Mouse (Mus musculus): ENCODE measurements around the gene Tmem74b.

Tmem74b gene

GRCm38 (mm10) chr2:151742084-151742483 lies 40.3 kb downstream of the Tmem74b start:
- no peak for DNase-seq (ENCODE audit: low read depth, low spot score)

DNA sequence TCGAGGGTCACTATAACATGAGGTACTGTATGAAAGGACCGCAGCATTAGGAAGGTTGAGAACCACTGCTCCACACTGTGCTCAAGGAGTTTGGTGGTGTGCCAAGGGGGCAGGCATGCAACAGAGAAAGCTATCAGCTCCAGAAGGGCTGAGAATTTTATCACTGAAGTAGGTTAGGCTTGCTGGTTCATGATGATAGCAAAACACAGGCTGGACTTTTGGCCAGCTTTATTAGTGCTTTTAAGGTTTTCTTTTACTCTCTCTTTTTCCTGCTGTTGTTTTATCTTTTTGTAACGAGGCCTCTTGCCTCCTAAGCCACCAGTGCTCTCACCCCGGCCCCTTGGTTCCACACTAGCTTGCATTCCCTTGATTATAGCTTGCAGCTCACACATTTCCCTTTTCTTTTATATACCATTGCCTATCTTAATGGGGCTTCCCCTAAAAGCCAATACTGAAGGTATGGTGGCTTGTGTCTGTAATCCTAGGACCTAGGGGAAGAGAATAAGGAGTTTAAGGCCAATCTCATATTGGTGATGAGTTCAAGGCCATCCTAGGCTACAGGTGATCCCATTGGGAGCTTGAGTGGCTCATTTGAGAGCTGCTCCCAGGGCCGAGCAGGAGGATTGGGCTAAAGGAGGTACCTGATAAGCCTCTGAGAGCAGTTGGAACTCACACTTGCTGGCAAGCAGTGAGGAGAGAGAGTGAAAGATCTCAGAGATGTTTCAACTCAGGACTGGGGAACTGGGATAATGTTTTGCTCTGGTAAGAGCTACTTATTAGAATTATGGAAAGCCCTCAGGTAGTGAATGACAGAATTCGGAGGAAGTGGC lies 41.3 kb downstream of the Tmem74b start:
- no peak for DNase-seq (ENCODE audit: low read depth, low spot score)

DNA sequence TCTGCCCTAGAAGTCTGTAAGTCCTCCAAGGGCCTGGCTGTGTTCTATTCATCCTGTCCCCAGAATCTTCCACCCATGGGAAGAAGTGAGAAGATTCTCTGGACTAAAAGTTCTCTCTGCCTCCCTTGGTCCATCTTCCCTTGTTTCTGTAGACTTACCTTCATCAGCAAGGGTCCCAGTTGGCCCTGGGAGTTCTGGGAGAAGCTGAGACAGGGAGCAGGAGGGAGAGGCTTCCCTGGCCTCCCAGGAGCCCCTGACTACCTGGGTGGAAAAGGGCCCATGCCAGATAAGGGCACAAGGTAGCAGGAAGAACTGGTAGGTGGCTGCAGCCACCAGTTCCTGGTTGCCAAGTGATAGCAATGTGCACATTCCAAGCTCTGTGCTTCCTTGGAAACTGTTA lies 42.0 kb downstream of the Tmem74b start, which contains the start of gene Psmf1:
TSS of gene Psmf1 (minus strand) at position 342 of the 400 bp plus-strand sequence.
- no peak for DNase-seq (ENCODE audit: low read depth, low spot score)

- DNase-seq (ENCODE audit: low read depth, low spot score), result peak; percentile 58
Measured at GRCm38 (mm10) chr2:151747847-151748705, 46.3 kb downstream of the Tmem74b start.

GRCm38 (mm10) chr2:151751330-151751729 lies 49.5 kb downstream of the Tmem74b start:
- DNase-seq (ENCODE audit: low read depth, low spot score), result no peak

DNA sequence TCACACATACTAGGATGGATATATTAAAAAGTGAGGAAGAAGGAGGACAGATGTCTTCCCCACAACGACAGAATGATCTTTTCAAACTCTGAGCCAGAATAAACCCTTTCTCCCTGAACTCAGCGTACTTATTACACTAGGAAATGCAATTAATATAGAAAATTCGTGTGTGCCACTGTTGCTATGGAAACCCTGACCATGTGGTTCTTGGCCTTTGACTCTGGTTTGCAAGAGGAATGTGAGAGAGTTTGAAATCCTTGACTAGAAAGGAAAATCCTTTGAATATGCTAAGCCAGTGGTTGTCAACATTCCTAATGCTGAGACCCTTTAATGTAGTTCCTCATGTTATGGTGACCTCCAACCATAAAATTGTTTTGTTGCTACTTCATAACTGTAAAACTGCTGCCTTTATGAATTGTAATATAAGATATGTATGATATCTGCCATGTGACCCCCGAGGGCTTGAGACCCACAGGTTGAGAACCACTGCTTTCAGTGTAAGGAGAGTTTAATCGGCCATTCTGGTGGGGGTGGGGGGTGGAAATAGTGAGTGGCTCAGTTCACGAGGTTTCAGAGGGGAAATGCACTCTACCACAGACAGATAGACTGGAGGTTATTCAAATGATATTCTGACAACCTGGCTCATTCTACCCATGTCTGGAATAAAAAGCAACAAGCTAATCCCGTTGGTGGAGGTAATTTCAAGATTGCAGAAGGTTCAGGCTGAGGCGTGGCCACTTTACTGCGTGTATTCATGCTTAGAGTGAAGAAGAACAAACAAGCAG lies 54.7 kb downstream of the Tmem74b start:
- DNase-seq (ENCODE audit: low read depth, low spot score), result no peak

GRCm38 (mm10) chr2:151757451-151757850 lies 55.6 kb downstream of the Tmem74b start:
- DNase-seq (ENCODE audit: low read depth, low spot score), result peak; percentile 65

GRCm38 (mm10) chr2:151758806-151759353 lies 57.1 kb downstream of the Tmem74b start:
- DNase-seq (ENCODE audit: low read depth, low spot score), result no peak

All from WW6 (cell line).